Mouse (Mus musculus) forebrain, postnatal 0 days (tissue): ENCODE measurements around the gene Tmem37. TPM values are rescaled to one million over a fixed set of nuclear protein-coding genes. Genes with fewer than 3 reads are reported as not detected.
A peak's percentile ranks its signal among the peaks of the same experiment; 100 is the strongest.

Experiments
- ATAC-seq: fragments of 200-750 bp; cut with Nextera tagmentation; 2 replicates; pipeline ENCODE4 v1.8.0; 2017; ENCODE audit warnings: mild to moderate bottlenecking, moderate library complexity
- DNase-seq: peaks from one replicate; pipeline ENCODE4 v3.0.0-alpha.2; 2015
- H3K27ac ChIP-seq: fragments of 300-500 bp; sonication (generic); 2 replicates; pipeline ENCODE4 v1.5.1; 2014; ENCODE audit warnings: low read depth, mild to moderate bottlenecking, antibody characterized with exemption, low read length, moderate library complexity, mixed read lengths
- H3K27me3 ChIP-seq: fragments of 300-500 bp; sonication (generic); 2 replicates; pipeline ENCODE4 v1.6.1; 2014; ENCODE audit warnings: mild to moderate bottlenecking, low read length, mixed read lengths; ENCODE audit not compliant: insufficient read depth
- H3K36me3 ChIP-seq: fragments of 300-500 bp; sonication (generic); 2 replicates; pipeline ENCODE4 v1.6.1; 2014; ENCODE audit warnings: mild to moderate bottlenecking, moderate library complexity; ENCODE audit not compliant: insufficient read depth
- H3K4me1 ChIP-seq: fragments of 300-500 bp; sonication (generic); 2 replicates; pipeline ENCODE4 v1.6.1; 2014; ENCODE audit warnings: antibody characterized with exemption; ENCODE audit not compliant: insufficient read depth
- H3K4me2 ChIP-seq: fragments of 300-500 bp; sonication (generic); 2 replicates; pipeline ENCODE4 v1.6.1; 2014; ENCODE audit warnings: low read depth, mild to moderate bottlenecking, moderate library complexity
- H3K4me3 ChIP-seq: fragments of 300-500 bp; sonication (generic); 2 replicates; pipeline ENCODE4 v1.5.1; 2014; ENCODE audit warnings: low read depth, low read length, mixed read lengths
- H3K9ac ChIP-seq: fragments of 300-500 bp; sonication (generic); 2 replicates; pipeline ENCODE4 v1.6.1; 2014; ENCODE audit warnings: mild to moderate bottlenecking
- H3K9me3 ChIP-seq: fragments of 300-500 bp; sonication (generic); 2 replicates; pipeline ENCODE4 v1.6.1; 2016; ENCODE audit warnings: low read length
- CTCF ChIP-seq: sonication (generic); IDR thresholded peaks from 2 replicates; pipeline ENCODE4 v1.5.1; 2016; ENCODE audit warnings: antibody characterized with exemption, control low read depth, low read depth
- WGBS: fragments of 180-500 bp; shearing (Covaris S2); extraction: QIAGEN DNeasy Blood & Tissue Kit; methylation state at CpG from one replicate; pipeline ENCODE4 v1.1.7; 2014; 5-methylcytosine and 5-hydroxymethylcytosine counted together
- polyA plus RNA-seq: library from polyadenylated mRNA; unstranded; fragments of >200 nt; fragmentation: Nextera tagmentation; extraction: Ambion mirVana; gene quantifications from 2 replicates; pipeline ENCODE4 v1.2.1, GENCODE M21; 2015
- total RNA-seq: library from RNA; depleted of rRNA; stranded (reverse); fragments of >200 nt; gene quantifications from 2 replicates; pipeline ENCODE4 v1.2.3, GENCODE M21; 2014

Gene Tmem37
- total and polyA plus RNA-seq, 2 experiments from 2014 or later = 6.0 to 6.8 TPM

- WGBS = 58% methylated on average over 4 of the region's 4 CpGs
- Histone ChIP-seq H3K36me3 (peaks cover 8% of the 10 kb centered on the region), H3K9me3 (no peaks in the 10 kb centered on the region), H3K9ac (peak overlapping the region; percentile 55), H3K4me3 (peak overlapping the region; percentile 58), H3K27ac (no peak overlapping the region), H3K27me3 (no peaks in the 10 kb centered on the region), H3K4me1 (peaks cover 15% of the 10 kb centered on the region), H3K4me2 (peak overlapping the region; percentile 76)
- ATAC-seq (no peak), DNase-seq (no peak)
- TF ChIP-seq CTCF = no peak
These were observed 45.5 kb upstream of the Tmem37 start for GRCm38 (mm10) chr1:120119389-120119788.

- WGBS = 69% methylated on average over 2 of the region's 2 CpGs
These were observed 45.0 kb upstream of the Tmem37 start for GRCm38 (mm10) chr1:120118854-120119253.

DNA sequence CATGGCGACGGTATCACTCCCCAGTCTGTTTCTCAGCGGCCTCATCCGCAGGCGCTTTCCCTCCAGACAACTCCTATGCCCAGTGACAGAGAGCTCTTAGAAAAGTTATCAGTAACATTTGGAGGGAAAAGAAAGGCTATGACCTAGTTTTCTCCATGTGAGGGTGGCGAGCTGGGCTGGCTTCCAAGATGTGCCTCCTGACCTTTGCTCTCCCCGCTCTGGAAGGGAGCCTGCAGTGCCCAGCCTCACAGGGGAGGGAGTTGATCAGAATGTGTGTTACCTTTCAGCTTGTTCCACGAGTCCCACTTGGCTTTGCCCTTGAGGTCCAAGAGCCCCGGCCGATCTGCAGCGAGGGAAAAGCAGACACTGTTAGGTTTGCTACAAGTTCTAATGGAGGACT, 42.2 kb upstream of the Tmem37 start:
- TF ChIP-seq CTCF = no peak
- H3K4me2 ChIP-seq = no peak overlapping the region
- no peak overlapping the region for H3K4me3 ChIP-seq
- ATAC-seq (no peak), DNase-seq (no peak)
- H3K27me3 ChIP-seq = no peaks in the 10 kb centered on the region
- H3K9ac ChIP-seq = no peak overlapping the region
- peaks cover 11% of the 10 kb centered on the region; the same call in 1 of the 2 replicates for H3K4me1 ChIP-seq
- peak overlapping the region; percentile 67 for H3K27ac ChIP-seq
- H3K9me3 ChIP-seq = no peaks in the 10 kb centered on the region
- H3K36me3 ChIP-seq = peaks cover 11% of the 10 kb centered on the region
- 37% methylated on average over 11 of the region's 11 CpGs for WGBS

More at GRCm38 (mm10) chr1:120118854-120119253, 45.0 kb upstream of the Tmem37 start:
- no peak overlapping the region; the same call in 1 of the 2 replicates for H3K27ac ChIP-seq
- no peak for DNase-seq
- ATAC-seq = no peak
- H3K4me1 ChIP-seq = peaks cover 15% of the 10 kb centered on the region
- no peaks in the 10 kb centered on the region for H3K27me3 ChIP-seq
- TF ChIP-seq CTCF = no peak
- H3K4me3 ChIP-seq = peak overlapping the region; percentile 58
- H3K9me3 ChIP-seq = no peaks in the 10 kb centered on the region
- peak overlapping the region; percentile 28; the same call in 1 of the 2 replicates for H3K9ac ChIP-seq
- peak overlapping the region; percentile 76 for H3K4me2 ChIP-seq
- H3K36me3 ChIP-seq = peaks cover 11% of the 10 kb centered on the region

- Histone ChIP-seq H3K4me1 (peaks cover 11% of the 10 kb centered on the region; the same call in 1 of the 2 replicates), H3K9ac (no peak overlapping the region), H3K27ac (peak overlapping the region; percentile 74), H3K4me2 (no peak overlapping the region), H3K36me3 (peaks cover 11% of the 10 kb centered on the region), H3K9me3 (no peaks in the 10 kb centered on the region), H3K4me3 (no peak overlapping the region), H3K27me3 (no peaks in the 10 kb centered on the region)
- WGBS = 24% methylated on average over 9 of the region's 9 CpGs
- TF ChIP-seq CTCF = no peak
- DNase-seq (peak; percentile 86), ATAC-seq (peak; percentile 88)
These were observed 41.8 kb upstream of the Tmem37 start for GRCm38 (mm10) chr1:120115671-120116081.

GRCm38 (mm10) chr1:120112251-120113187, 38.6 kb upstream of the Tmem37 start:
- H3K27me3 ChIP-seq = no peaks in the 10 kb centered on the region
- no peaks in the 10 kb centered on the region for H3K9me3 ChIP-seq
- peaks cover 11% of the 10 kb centered on the region for H3K36me3 ChIP-seq
- TF ChIP-seq CTCF = no peak
- ATAC-seq = no peak
- H3K9ac ChIP-seq = no peak overlapping the region
- H3K27ac ChIP-seq = peak overlapping the region; percentile 40; the same call in 1 of the 2 replicates
- WGBS = 89% methylated on average over 12 of the region's 12 CpGs
- no peaks in the 10 kb centered on the region for H3K4me1 ChIP-seq
- no peak overlapping the region for H3K4me2 ChIP-seq
- DNase-seq = no peak
- H3K4me3 ChIP-seq = no peak overlapping the region

GRCm38 (mm10) chr1:120111766-120112165, 37.9 kb upstream of the Tmem37 start:
- Histone ChIP-seq H3K27me3 (no peaks in the 10 kb centered on the region), H3K9me3 (no peaks in the 10 kb centered on the region), H3K9ac (no peak overlapping the region), H3K27ac (peak overlapping the region; percentile 40; the same call in 1 of the 2 replicates), H3K4me2 (no peak overlapping the region), H3K4me1 (no peaks in the 10 kb centered on the region), H3K4me3 (no peak overlapping the region), H3K36me3 (peaks cover 11% of the 10 kb centered on the region)
- DNase-seq (no peak), ATAC-seq (no peak)
- TF ChIP-seq CTCF = no peak
- WGBS = 80% methylated on average over 8 of the region's 8 CpGs
